Mouse (Mus musculus) liver, embryonic 14.5 days (tissue): ENCODE results near the gene Slpi.

ENCODE experiments used
- CTCF ChIP-seq: IDR thresholded peaks from 2 replicates; pipeline ENCODE4 v1.5.1; 2016; ENCODE audit warnings: antibody characterized with exemption, low read depth, control low read depth
- EP300 ChIP-seq: IDR thresholded peaks from 2 replicates; pipeline ENCODE4 v1.6.1; 2016; ENCODE audit warnings: antibody characterized with exemption, low read depth

- peak; percentile 51 for TF ChIP-seq CTCF
- no peak for TF ChIP-seq EP300
Measured at GRCm38 (mm10) chr2:164381726-164382125, 7.2 kb downstream of the Slpi start.
